ENCODE assay signal across 12 mouse cellular contexts in genomic region chr14:100209814-100210419, GRCm38 (mm10).
DNase-seq lines count a peak whose midpoint lies in the region; ATAC-seq lines count a peak whose summit lies in the region.
"Had no signal": no experiment of that assay in that cellular context is flagged by ENCODE, and none has a peak within 500 bp of the region (broad histone marks: within the 10 kb centered on the region; RNA-seq: fewer than 3 reads in every experiment).

No protein-coding gene starts in this region.

- H3K36me3 ChIP-seq in heart, embryonic 10.5 days = no peaks in the 10 kb centered on the region
- H3K36me3 ChIP-seq in midbrain, embryonic 16.5 days (ENCODE audit: control insufficient read depth, insufficient read depth, low read length) = no peaks in the 10 kb centered on the region
- H3K36me3 ChIP-seq in forebrain, embryonic 13.5 days (ENCODE audit: poor library complexity, severe bottlenecking) = 0 out of 2 replicates have a peak, but pooled peaks cover 3% of the 10 kb centered on the region
- H3K36me3 ChIP-seq: lung, embryonic 15.5 days had no signal

- H3K4me1 ChIP-seq in heart, embryonic 10.5 days = peaks cover 17% of the 10 kb centered on the region
- H3K4me1 ChIP-seq in midbrain, embryonic 16.5 days (ENCODE audit: control insufficient read depth, insufficient read depth, low read length) = peaks cover 17% of the 10 kb centered on the region
- H3K4me1 ChIP-seq in forebrain, embryonic 13.5 days = peaks cover 26% of the 10 kb centered on the region

- peak overlapping the region; percentile 29; the same call in 1 of the 2 replicates for H3K4me3 ChIP-seq in heart, embryonic 10.5 days
- no peak overlapping the region for H3K4me3 ChIP-seq in midbrain, embryonic 16.5 days (ENCODE audit: low read depth, low read length)
- H3K4me3 ChIP-seq in forebrain, embryonic 13.5 days = no peak overlapping the region
- H3K4me3 ChIP-seq: limb, embryonic 13.5 days; lung, embryonic 15.5 days had no signal

- no peak overlapping the region; the same call in 1 of the 2 replicates for H3K27ac ChIP-seq in heart, embryonic 10.5 days
- no peak overlapping the region for H3K27ac ChIP-seq in midbrain, embryonic 16.5 days (ENCODE audit: low read length)
- no peak overlapping the region for H3K27ac ChIP-seq in forebrain, embryonic 13.5 days
- H3K27ac ChIP-seq: limb, embryonic 13.5 days; lung, embryonic 15.5 days had no signal

- H3K9ac ChIP-seq in midbrain, embryonic 16.5 days (ENCODE audit: low read depth, low read length) = no peak overlapping the region
- no peak overlapping the region for H3K9ac ChIP-seq in forebrain, embryonic 13.5 days
- H3K9ac ChIP-seq: limb, embryonic 13.5 days; lung, embryonic 15.5 days had no signal

- H3K4me2 ChIP-seq in midbrain, embryonic 16.5 days (ENCODE audit: low read length) = peak overlapping the region; percentile 30; the same call in 1 of the 2 replicates
- no peak overlapping the region for H3K4me2 ChIP-seq in forebrain, embryonic 13.5 days
- H3K4me2 ChIP-seq: limb, embryonic 13.5 days; lung, embryonic 15.5 days had no signal

- no peak for DNase-seq in heart, embryonic 10.5 days (ENCODE audit: low spot score)
- DNase-seq in heart, postnatal 4 days = no peak
- DNase-seq in CD4-positive helper T cell, adult 2 months (ENCODE audit: low read depth, low spot score) = peak; percentile 73
- peak; percentile 89 for DNase-seq in ZHBTc4 (ENCODE audit: low read depth, low spot score)
- DNase-seq in urinary bladder, postnatal 25 days (ENCODE audit: low spot score) = no peak
- DNase-seq: kidney, adult 18-20 months; layer of hippocampus, postnatal 36 days had no signal

- ATAC-seq in midbrain, embryonic 16.5 days = no peak
- ATAC-seq in forebrain, embryonic 13.5 days = no peak
- ATAC-seq: forebrain, embryonic 14.5 days had no signal

- WGBS in heart, embryonic 10.5 days = 27% methylated on average over 12 of the region's 12 CpGs
- 15% methylated on average over 12 of the region's 12 CpGs for WGBS in midbrain, embryonic 16.5 days
- WGBS in forebrain, embryonic 13.5 days = 23% methylated on average over 12 of the region's 12 CpGs

- no peaks in the 10 kb centered on the region for H3K27me3 ChIP-seq in heart, embryonic 10.5 days (ENCODE audit: insufficient read depth, poor library complexity, severe bottlenecking)
- H3K27me3 ChIP-seq in midbrain, embryonic 16.5 days (ENCODE audit: control insufficient read depth, insufficient read depth, low read depth, low read length) = no peaks in the 10 kb centered on the region
- H3K27me3 ChIP-seq in forebrain, embryonic 13.5 days = no peaks in the 10 kb centered on the region
- H3K27me3 ChIP-seq: limb, embryonic 13.5 days; lung, embryonic 15.5 days had no signal

- H3K9me3 ChIP-seq in heart, embryonic 10.5 days = no peaks in the 10 kb centered on the region
- H3K9me3 ChIP-seq in midbrain, embryonic 16.5 days (replicated peaks; ENCODE audit: control insufficient read depth, low read length, poor library complexity, severe bottlenecking) = no peaks in the 10 kb centered on the region
- no peaks in the 10 kb centered on the region for H3K9me3 ChIP-seq in forebrain, embryonic 13.5 days (replicated peaks)
- H3K9me3 ChIP-seq: limb, embryonic 13.5 days; lung, embryonic 15.5 days had no signal

Comparison
In these comparisons a context has a peak if more than half of its experiments do, and no peak if none do; other contexts are left out.
1. DNase-seq: peak in CD4-positive helper T cell, adult 2 months (single experiment) and ZHBTc4 (single experiment); none in heart, embryonic 10.5 days (single experiment), heart, postnatal 4 days (single experiment) and urinary bladder, postnatal 25 days (single experiment).